Mouse (Mus musculus) erythroblast, adult 5-6 weeks (primary cell): ENCODE results near the gene Tomm40. TPM values are rescaled to one million over a fixed set of nuclear protein-coding genes. Genes with fewer than 3 reads are reported as not detected.

Source experiments
- ATAC-seq: replicated peaks from 2 replicates; pipeline ENCODE4 v1.8.0; 2016; ENCODE audit warnings: moderate number of reproducible peaks, mild to moderate bottlenecking, moderate TSS enrichment, inconsistent platforms; ENCODE audit not compliant: poor library complexity, low FRiP score, severe bottlenecking
- total RNA-seq, 2 experiments: library from RNA; stranded (forward) in 1 of 2; stranded (reverse) in 1 of 2; fragments of 150-400 nt in 1 of 2; fragments of 200-764, 138-1000 nt in 1 of 2; gene quantifications; 2 replicates each; pipeline versions ENCODE4 v1.2.3 to v1.2.4; 2015 to 2017; ENCODE audit warnings: low replicate concordance in 2 of 2

Tomm40 gene
- total RNA-seq, 2 experiments from 2014 or later, result 3.4 to 6.5 TPM

- no peak for ATAC-seq
These were observed 31.4 kb upstream of the Tomm40 start for GRCm38 (mm10) chr7:19746426-19747201.

GRCm38 (mm10) chr7:19745971-19746370, 30.7 kb upstream of the Tomm40 start:
- no peak for ATAC-seq

- no peak for ATAC-seq
These were observed 29.6 kb upstream of the Tomm40 start for GRCm38 (mm10) chr7:19744590-19745385.

DNA sequence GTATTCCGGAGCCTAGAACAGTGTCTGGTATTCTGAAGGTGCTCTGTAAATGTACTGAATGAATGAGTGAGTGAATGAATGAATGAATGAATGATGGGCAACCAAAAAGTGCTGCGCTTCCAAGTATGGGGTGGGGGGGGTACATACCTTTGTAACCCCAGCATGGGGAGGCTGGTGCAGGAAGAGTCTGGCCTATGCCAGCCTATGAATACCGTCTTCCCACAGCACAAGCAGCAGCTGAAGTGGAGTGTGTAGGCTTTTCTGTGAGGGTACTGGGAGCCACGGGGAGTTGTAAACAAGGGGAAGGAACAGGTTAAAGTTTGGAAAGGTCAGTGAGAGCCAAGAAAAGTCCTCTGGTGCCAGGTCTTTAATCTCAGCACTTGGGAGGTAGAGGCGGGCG, 28.6 kb upstream of the Tomm40 start:
- ATAC-seq, result no peak

DNA sequence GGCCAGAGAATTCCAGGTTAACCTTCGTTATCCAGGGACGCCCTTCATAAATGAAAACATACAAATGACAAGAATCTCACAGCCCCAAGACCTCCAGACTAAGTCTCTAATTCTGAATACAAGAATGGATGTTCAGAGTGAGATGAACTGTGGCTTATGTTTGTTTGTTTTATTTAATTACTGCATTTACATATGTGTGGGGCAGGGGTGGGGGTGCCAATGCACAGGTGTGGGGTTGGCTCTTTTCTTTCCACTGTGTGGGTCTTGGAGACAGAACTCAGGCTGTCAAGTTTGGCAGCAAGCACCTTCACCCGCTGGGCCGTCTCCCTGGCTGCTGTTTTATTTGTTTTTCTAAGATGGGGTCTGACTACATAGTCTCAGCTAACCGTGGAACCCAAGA, 27.2 kb upstream of the Tomm40 start:
- no peak for ATAC-seq

DNA sequence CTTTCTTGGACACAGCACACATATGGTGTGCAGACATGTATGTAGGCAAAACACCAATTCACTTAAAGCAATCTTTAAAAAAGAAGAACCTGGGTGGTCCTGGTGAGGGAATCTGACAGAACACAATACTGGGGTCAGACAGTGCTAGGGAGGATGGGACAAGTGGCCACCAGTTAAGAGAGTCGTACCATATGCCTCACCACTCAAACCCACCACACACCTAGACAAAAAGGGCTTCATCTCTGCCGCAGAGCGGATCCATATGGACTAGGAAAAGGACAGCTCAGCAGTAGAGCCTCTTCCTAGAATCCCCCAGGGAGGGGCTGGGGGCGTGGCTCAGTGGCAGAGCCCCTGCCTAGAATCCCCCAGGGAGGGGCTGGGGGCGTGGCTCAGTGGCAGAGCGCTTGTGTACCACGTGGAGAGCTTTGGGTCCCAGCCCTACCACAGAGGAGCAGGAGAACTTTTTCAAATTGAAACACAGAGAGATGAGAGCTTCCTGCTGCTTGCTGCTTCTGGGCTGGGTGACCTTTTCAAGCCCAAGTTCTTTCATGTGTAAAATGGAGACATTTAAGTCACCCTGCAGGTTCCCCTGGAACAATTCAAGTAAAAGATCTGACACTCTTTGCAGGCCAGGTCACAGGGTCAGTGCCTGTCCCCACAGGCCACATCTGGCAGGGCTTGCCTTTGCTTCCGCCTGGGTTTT, 26.2 kb upstream of the Tomm40 start:
- no peak for ATAC-seq

GRCm38 (mm10) chr7:19740269-19740668, 25.0 kb upstream of the Tomm40 start:
- no peak for ATAC-seq

GRCm38 (mm10) chr7:19738771-19739170, 23.5 kb upstream of the Tomm40 start:
- ATAC-seq, result no peak

DNA sequence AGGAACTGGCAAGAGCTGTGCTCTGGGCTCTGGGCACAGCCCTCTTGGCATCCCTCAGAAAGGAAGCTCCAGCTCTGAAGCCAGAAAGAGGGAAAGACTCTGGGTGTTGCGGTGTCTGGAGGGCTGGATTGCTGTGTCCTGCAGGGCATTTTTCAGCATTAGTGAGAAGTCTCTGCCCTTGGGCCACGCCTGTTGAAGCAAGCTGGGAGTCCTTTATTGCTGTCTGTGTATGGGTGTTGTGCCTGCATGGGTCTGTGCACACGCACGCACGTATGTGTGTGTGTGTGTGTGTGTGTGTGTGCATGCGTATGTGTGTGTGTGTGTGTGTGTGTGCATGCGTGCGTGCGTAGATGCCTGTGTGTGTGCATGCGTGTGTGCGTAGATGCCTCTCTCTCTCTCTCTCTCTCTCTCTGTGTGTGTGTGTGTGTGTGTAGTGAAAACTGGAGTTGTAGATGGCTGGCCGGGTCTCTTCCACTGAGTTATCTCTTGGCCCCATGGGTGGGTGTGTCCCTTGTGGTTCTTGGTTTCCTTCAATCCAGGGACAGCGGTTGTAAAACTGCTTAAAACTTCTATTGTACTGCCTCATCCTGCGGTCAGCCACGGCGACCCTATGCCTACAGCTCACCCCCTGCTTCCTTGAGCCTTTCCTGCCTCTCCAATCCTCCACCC, 21.3 kb upstream of the Tomm40 start:
- peak; percentile 70 for ATAC-seq

GRCm38 (mm10) chr7:19734178-19734666, 19.0 kb upstream of the Tomm40 start:
- no peak for ATAC-seq

- no peak for ATAC-seq
These were observed 11.3 kb upstream of the Tomm40 start for GRCm38 (mm10) chr7:19726541-19726940.

- ATAC-seq, result no peak
These were observed 8.9 kb upstream of the Tomm40 start for GRCm38 (mm10) chr7:19724167-19724566.

- ATAC-seq, result no peak
These were observed 7.5 kb upstream of the Tomm40 start for GRCm38 (mm10) chr7:19722754-19723195.

- ATAC-seq, result no peak
These were observed 4.0 kb upstream of the Tomm40 start for GRCm38 (mm10) chr7:19719200-19719599.

GRCm38 (mm10) chr7:19718297-19718952, 3.2 kb upstream of the Tomm40 start:
- no peak for ATAC-seq

DNA sequence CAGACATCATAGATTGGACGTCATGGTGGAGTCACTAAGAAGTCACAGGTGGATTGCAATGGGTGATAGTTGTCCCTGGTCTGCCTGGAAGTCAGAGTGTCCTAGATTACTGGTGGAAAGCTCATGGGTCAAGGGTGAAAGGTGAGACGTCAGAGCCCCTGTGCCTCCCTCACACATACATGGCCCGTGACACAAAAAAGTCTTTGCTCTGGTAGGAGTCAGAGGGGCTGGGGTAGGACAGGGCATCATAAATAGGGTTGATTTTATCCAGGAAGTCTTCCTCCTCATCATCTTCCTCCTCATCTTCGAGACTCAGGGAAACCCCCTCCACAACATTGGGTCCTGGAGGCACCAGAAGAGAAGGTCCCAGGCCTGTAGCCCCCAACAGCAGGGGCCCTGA, 2.1 kb upstream of the Tomm40 start:
- ATAC-seq, result no peak

- no peak for ATAC-seq
These were observed 1.6 kb upstream of the Tomm40 start for GRCm38 (mm10) chr7:19716822-19717221.

- peak; percentile 27 for ATAC-seq
These were observed 931 bp upstream of the Tomm40 start for GRCm38 (mm10) chr7:19716055-19716682.

- ATAC-seq, result no peak
These were observed 402 bp downstream of the Tomm40 start for GRCm38 (mm10) chr7:19714836-19715235.
